Mouse (Mus musculus): ENCODE data around the gene Mrpl16. TPM values are rescaled to one million over a fixed set of nuclear protein-coding genes. Genes with fewer than 3 reads are reported as not detected.

The Mrpl16 gene
- polyA plus RNA-seq, 1 experiment from 2014 or later, result 42.8 TPM

- Histone ChIP-seq H3K9ac (replicated peaks) (no peak overlapping the region), H3K36me3 (no peaks in the 10 kb centered on the region), H3K4me3 (replicated peaks) (no peak overlapping the region), H3K27ac (no peak overlapping the region), H3K4me2 (replicated peaks) (no peak overlapping the region), H3K27me3 (no peaks in the 10 kb centered on the region), H3K4me1 (replicated peaks) (peaks cover 25% of the 10 kb centered on the region), H3K9me3 (no peaks in the 10 kb centered on the region)
- no peak for ATAC-seq
- whole genome bisulfite sequencing, result 24% methylated on average over 6 of the region's 6 CpGs
These were observed 37.6 kb downstream of the Mrpl16 start for GRCm38 (mm10) chr19:11807822-11808221.

GRCm38 (mm10) chr19:11808452-11808851 lies 38.3 kb downstream of the Mrpl16 start:
- 87% methylated on average over 2 of the region's 2 CpGs for WGBS
- Histone ChIP-seq H3K27me3 (no peaks in the 10 kb centered on the region), H3K9ac (replicated peaks) (no peak overlapping the region), H3K4me3 (replicated peaks) (no peak overlapping the region), H3K27ac (no peak overlapping the region), H3K4me1 (replicated peaks) (peaks cover 31% of the 10 kb centered on the region), H3K4me2 (replicated peaks) (no peak overlapping the region), H3K9me3 (no peaks in the 10 kb centered on the region), H3K36me3 (no peaks in the 10 kb centered on the region)
- no peak for ATAC-seq

GRCm38 (mm10) chr19:11810003-11810758 lies 40.0 kb downstream of the Mrpl16 start:
- Histone ChIP-seq H3K9me3 (no peaks in the 10 kb centered on the region), H3K4me1 (replicated peaks) (peaks cover 48% of the 10 kb centered on the region), H3K27ac (no peak overlapping the region), H3K36me3 (no peaks in the 10 kb centered on the region), H3K9ac (replicated peaks) (no peak overlapping the region), H3K4me2 (replicated peaks) (no peak overlapping the region), H3K4me3 (replicated peaks) (no peak overlapping the region), H3K27me3 (no peaks in the 10 kb centered on the region)
- WGBS, result 84% methylated on average over 5 of the region's 5 CpGs
- ATAC-seq, result no peak

DNA sequence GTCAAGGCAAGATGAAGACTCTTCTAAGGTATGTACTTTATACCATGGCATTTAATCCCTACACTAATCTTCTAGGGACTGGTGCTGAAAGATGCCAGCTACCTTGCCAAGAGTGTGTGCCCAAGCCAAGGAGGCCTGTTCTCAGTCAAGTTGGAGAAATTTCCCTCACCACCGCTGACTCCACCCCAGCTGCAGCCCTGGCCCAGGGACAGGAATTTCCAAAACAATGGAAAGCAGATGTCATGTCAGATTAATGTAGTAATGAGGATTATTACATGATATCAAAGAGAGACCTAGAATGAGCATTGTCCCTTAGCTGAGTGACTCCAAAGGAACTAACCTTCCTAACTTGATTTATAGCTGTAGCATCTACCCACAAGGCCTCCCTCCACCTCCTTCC lies 40.7 kb downstream of the Mrpl16 start:
- no peak overlapping the region for H3K9ac ChIP-seq (replicated peaks)
- no peaks in the 10 kb centered on the region for H3K27me3 ChIP-seq
- H3K27ac ChIP-seq, result peak overlapping the region; percentile 64
- 38% methylated on average over 1 of the region's 1 CpGs for WGBS
- H3K4me3 ChIP-seq (replicated peaks), result no peak overlapping the region
- ATAC-seq, result no peak
- H3K4me1 ChIP-seq (replicated peaks), result peaks cover 48% of the 10 kb centered on the region
- no peak overlapping the region for H3K4me2 ChIP-seq (replicated peaks)
- no peaks in the 10 kb centered on the region for H3K36me3 ChIP-seq
- no peaks in the 10 kb centered on the region for H3K9me3 ChIP-seq

DNA sequence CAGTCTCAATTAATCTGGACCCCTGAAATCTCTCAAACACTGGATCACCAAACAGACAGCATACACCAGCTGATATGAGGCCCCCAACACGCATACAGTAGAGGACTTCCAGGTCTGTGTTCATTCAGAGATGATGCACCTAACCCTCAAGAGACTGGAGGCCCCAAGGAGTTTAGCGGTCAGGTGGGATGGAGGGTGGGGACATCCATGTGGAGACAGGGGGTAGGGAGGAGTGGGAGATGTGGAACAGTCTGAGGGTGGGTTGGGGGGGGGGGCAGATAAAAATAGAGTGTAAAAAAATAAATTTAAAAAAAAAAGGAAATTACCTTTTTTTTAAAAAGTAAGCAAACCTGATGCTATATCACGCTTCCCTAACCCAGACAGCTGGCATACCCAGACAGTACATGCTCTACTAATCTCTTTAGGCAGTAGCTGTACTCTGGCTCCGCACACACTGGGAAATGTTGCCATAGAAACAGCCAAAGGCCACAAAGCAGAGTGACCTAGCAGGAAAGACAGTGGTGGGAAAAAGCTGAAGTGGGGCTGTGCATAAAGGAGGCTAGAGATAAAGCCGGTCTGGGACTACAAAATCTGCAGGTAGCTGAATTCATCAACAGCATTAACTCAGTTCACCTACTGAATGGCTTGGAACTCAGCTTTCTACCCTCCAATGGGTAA lies 41.6 kb downstream of the Mrpl16 start:
- Histone ChIP-seq H3K4me3 (replicated peaks) (0 out of 2 replicates have a peak overlapping the region, but pooled peaks have one; percentile 0), H3K4me1 (replicated peaks) (peaks cover 48% of the 10 kb centered on the region), H3K36me3 (no peaks in the 10 kb centered on the region), H3K27ac (peak overlapping the region; percentile 64), H3K9me3 (no peaks in the 10 kb centered on the region), H3K9ac (replicated peaks) (no peak overlapping the region), H3K27me3 (peaks cover 9% of the 10 kb centered on the region; the same call in 1 of the 2 replicates), H3K4me2 (replicated peaks) (peak overlapping the region; percentile 15)
- 17% methylated on average over 5 of the region's 5 CpGs for WGBS
- peak; percentile 96 for ATAC-seq

DNA sequence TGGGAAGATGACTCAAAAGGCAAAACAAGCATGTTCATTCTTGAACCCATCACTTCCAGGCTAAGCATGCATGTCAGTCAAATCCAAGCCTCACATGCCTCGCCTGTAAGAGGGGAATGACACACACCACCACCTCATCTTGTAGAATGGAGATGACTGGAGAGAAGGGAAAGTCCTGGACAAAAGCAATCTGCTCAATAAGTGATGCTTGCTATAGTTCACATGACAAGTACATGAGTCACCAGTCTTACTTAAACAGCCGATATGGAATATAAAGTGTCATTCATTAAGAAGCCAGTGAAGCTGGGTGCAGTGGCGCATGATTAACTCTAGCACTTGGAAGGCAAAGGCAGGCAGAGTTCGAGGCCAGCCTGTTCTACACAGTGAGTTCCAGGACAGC lies 42.9 kb downstream of the Mrpl16 start:
- H3K27ac ChIP-seq, result peak overlapping the region; percentile 64
- no peak overlapping the region for H3K9ac ChIP-seq (replicated peaks)

DNA sequence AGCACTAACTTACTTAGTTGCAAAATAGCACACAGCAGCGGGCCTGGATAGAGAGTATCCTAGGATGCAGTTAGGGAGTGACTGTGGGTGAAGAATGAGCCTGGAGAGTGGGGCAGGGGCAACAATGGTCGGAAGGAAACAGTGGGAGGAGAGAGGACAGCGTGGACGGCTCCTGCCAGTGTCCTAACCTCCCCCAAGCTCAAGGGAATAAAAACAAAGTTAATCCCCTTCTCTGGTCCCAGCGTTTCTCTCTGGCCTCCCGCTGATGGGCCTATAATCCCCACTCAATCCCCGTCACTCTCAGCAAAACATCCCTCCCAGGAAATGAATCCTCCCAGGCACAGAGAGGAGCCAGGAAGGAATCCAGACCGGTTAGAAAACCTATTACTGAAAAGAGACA lies 43.5 kb downstream of the Mrpl16 start:
- Histone ChIP-seq H3K27ac (peak overlapping the region; percentile 61), H3K36me3 (no peaks in the 10 kb centered on the region), H3K4me2 (replicated peaks) (peak overlapping the region; percentile 15; the same call in 1 of the 2 replicates), H3K4me3 (replicated peaks) (no peak overlapping the region), H3K27me3 (peaks cover 18% of the 10 kb centered on the region; the same call in 1 of the 2 replicates), H3K9ac (replicated peaks) (peak overlapping the region; percentile 0; the same call in 1 of the 2 replicates), H3K9me3 (no peaks in the 10 kb centered on the region), H3K4me1 (replicated peaks) (peaks cover 58% of the 10 kb centered on the region)
- WGBS, result 3% methylated on average over 8 of the region's 8 CpGs
- ATAC-seq, result peak; percentile 10

More for the DNA sequence above, 42.9 kb downstream of the Mrpl16 start:
- H3K36me3 ChIP-seq, result no peaks in the 10 kb centered on the region
- H3K4me2 ChIP-seq (replicated peaks), result no peak overlapping the region
- 0 out of 2 replicates have a peak, but pooled peaks have one; percentile 2 for ATAC-seq
- peaks cover 18% of the 10 kb centered on the region; the same call in 1 of the 2 replicates for H3K27me3 ChIP-seq
- H3K9me3 ChIP-seq, result no peaks in the 10 kb centered on the region
- no peak overlapping the region for H3K4me3 ChIP-seq (replicated peaks)
- WGBS, result 44% methylated on average over 4 of the region's 4 CpGs
- H3K4me1 ChIP-seq (replicated peaks), result peaks cover 55% of the 10 kb centered on the region

GRCm38 (mm10) chr19:11814742-11815333 lies 44.6 kb downstream of the Mrpl16 start:
- ATAC-seq, result no peak
- WGBS, result 85% methylated on average over 6 of the region's 6 CpGs
- H3K9me3 ChIP-seq, result no peaks in the 10 kb centered on the region

DNA sequence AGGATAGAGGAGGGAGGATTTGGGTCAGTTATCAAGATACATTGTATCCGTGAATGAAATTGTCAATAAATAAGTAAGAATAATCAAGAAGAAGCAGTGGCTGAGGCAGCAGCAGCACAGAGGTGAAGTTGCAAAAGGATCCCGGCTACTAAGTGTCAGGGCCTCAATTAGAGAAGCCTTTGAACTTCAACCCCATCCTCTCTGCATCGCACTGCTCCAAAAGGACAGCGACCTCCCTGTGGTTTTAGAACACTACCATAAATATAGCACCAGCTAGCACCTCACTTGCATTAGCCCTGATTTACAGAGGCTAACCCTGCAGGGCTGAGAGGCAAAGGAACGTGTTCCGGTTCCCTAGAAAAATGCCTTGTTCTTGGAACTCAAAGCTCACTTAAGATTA lies 46.5 kb downstream of the Mrpl16 start:
- H3K9me3 ChIP-seq, result no peaks in the 10 kb centered on the region
- 51% methylated on average over 6 of the region's 6 CpGs for WGBS
- H3K36me3 ChIP-seq, result no peaks in the 10 kb centered on the region
- H3K4me2 ChIP-seq (replicated peaks), result peak overlapping the region; percentile 69; the same call in 1 of the 2 replicates
- peaks cover 58% of the 10 kb centered on the region for H3K4me1 ChIP-seq (replicated peaks)
- no peak for ATAC-seq
- no peak overlapping the region for H3K4me3 ChIP-seq (replicated peaks)
- no peak overlapping the region for H3K9ac ChIP-seq (replicated peaks)
- no peak overlapping the region for H3K27ac ChIP-seq
- peaks cover 22% of the 10 kb centered on the region for H3K27me3 ChIP-seq

More at GRCm38 (mm10) chr19:11814742-11815333, 44.6 kb downstream of the Mrpl16 start:
- Histone ChIP-seq H3K27me3 (peaks cover 22% of the 10 kb centered on the region), H3K4me2 (replicated peaks) (no peak overlapping the region), H3K4me3 (replicated peaks) (no peak overlapping the region), H3K9ac (replicated peaks) (no peak overlapping the region), H3K4me1 (replicated peaks) (peaks cover 64% of the 10 kb centered on the region), H3K36me3 (no peaks in the 10 kb centered on the region), H3K27ac (peak overlapping the region; percentile 10; the same call in 1 of the 2 replicates)

- Histone ChIP-seq H3K27ac (no peak overlapping the region), H3K27me3 (peaks cover 22% of the 10 kb centered on the region), H3K4me2 (replicated peaks) (peak overlapping the region; percentile 69), H3K9me3 (no peaks in the 10 kb centered on the region), H3K4me1 (replicated peaks) (peaks cover 49% of the 10 kb centered on the region), H3K36me3 (no peaks in the 10 kb centered on the region), H3K4me3 (replicated peaks) (peak overlapping the region; percentile 76), H3K9ac (replicated peaks) (peak overlapping the region; percentile 85; the same call in 1 of the 2 replicates)
- no peak for ATAC-seq
- 16% methylated on average over 5 of the region's 5 CpGs for WGBS
These were observed 47.4 kb downstream of the Mrpl16 start for GRCm38 (mm10) chr19:11817586-11817985.

GRCm38 (mm10) chr19:11818199-11819142 lies 48.3 kb downstream of the Mrpl16 start:
- peak; percentile 84 for ATAC-seq
- H3K4me1 ChIP-seq (replicated peaks), result peaks cover 40% of the 10 kb centered on the region
- peak overlapping the region; percentile 85 for H3K9ac ChIP-seq (replicated peaks)
- peaks cover 22% of the 10 kb centered on the region for H3K27me3 ChIP-seq
- no peaks in the 10 kb centered on the region for H3K9me3 ChIP-seq
- H3K4me2 ChIP-seq (replicated peaks), result peak overlapping the region; percentile 69
- H3K4me3 ChIP-seq (replicated peaks), result peak overlapping the region; percentile 76
- H3K27ac ChIP-seq, result no peak overlapping the region; the same call in 1 of the 2 replicates
- under 1% methylated on average over 82 of the region's 83 CpGs for WGBS
- H3K36me3 ChIP-seq, result no peaks in the 10 kb centered on the region

All from midbrain, embryonic 13.5 days (tissue).